Mouse (Mus musculus) right cerebral cortex, postnatal 10 days (tissue): Measurements from ENCODE around the gene Olfr523.
A peak's percentile ranks its signal among the peaks of the same experiment; 100 is the strongest.
"Not testable (repeated sequence)": the region's sequence is repeated elsewhere in the genome, so short reads cannot be mapped to it uniquely, and the experiment has no call there.

Experiments
- DNase-seq, 2 experiments: peaks; one replicate each; pipeline ENCODE4 v3.0.0; 2021; ENCODE audit warnings: low spot score in 2 of 2

Olfr523 gene

DNA sequence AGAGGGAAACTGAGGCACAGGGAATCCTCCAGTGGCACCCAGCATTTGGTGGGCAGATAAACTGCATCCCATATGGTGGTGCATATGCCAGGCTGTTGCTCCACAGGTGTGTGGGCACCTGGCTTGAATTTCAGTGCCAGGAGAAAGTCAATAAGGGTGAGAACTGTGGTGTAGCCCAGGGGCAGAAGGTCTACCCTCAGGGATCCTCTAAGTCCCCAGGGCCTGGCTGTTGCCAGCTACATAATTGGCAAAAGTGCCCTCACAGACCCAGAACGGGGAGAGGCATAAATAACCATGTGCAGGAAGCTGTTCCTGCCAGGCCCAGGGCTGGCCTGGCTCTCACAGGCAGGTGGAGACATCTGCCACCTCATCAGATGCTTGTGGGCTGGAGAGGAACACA lies at the start of gene Olfr523:
Gene Olfr523, plus strand, starts transcription at position 282 of the 400 bp plus-strand sequence.
- no peak for DNase-seq

DNA sequence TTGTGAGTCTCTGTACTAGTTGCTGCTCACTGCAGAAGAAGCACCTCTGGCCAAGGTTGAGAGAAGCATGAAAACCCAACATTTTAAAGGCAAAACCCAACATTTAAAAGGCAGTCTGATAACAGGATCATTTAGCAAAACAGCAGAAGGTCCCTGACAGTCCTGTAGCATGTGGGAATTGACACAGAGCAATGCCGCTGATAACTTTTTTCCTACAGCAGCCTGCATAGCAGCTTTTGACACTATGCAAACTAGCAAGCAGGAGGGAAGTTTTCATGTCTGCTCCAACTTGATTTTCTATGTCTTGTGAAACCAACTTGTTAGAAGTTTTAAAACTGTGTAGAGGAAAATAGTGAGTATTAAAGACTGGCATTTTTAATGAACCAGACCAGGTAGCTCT lies 48.6 kb upstream of the Olfr523 start:
- DNase-seq = no peak

DNA sequence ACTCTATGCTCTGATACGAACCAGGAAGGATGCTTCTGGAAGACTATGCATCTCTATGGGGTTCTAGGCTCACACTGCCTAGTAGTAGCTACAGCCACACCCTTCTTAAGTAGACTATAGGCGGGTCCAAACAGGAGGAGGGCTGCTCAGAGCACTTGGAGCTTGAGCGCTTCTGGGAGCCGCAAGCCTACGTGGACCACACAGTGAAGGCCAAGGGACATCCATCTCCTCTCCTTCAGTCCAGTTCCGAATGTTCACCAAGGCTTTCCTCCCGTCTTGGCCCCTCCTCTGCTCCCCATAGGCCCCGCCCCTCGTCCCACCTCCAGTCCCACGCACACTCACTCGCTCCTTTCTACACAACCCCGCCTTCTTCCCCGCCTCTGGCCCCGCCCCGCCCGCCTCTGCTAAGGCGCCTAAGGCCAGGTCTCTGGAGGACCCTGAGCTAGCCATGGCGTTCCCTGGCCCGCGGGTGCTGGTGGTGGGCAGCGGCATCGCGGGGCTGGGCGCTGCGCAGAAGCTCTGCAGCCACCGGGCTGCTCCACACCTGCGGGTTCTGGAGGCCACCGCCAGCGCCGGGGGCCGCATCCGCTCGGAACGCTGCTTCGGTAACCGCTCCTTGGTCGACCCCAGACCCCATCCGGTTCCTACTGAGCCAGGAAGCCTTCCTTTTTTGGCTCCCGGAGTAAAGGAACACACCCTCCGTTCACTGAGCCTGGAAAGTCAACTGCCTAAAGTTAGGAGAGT lies 47.6 kb upstream of the Olfr523 start:
- peak; percentile 93 to 94 for DNase-seq

DNA sequence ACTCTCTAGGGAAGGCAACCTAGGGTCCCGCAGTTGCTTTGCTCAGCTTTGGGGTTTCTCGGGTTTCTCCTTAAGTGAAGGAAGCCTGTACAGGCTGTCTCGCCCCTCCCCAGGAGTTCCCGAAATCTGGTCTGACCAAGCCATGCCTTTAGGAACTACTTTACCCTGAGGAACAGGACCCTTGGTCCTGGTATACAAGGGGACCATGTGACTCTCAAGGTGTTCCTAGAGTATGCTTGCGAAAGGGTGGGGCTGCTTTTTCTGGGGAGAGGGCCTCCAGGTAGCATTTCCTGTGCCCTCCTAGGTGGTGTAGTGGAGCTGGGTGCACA lies 47.0 kb upstream of the Olfr523 start:
- DNase-seq = no peak

DNA sequence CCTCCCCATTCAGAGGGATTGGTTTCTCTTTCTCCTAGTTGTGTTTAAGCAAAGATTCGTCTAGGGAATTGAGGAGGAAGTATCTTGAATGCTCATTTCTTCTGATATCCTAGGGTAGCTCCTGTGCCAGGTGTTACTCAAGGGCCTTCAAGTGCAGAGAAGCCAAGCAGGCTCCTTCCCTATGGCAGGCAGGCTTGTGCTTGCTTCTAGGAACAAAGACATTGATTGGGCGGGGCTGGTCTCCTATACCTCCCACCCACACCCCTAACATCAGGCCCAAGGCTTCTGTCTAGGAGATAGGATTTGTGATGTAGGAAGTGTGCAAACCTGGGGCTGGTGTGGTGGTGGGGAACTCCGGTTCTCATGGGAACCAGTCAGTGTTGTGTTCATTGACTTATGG lies 46.1 kb upstream of the Olfr523 start:
- no peak for DNase-seq

DNA sequence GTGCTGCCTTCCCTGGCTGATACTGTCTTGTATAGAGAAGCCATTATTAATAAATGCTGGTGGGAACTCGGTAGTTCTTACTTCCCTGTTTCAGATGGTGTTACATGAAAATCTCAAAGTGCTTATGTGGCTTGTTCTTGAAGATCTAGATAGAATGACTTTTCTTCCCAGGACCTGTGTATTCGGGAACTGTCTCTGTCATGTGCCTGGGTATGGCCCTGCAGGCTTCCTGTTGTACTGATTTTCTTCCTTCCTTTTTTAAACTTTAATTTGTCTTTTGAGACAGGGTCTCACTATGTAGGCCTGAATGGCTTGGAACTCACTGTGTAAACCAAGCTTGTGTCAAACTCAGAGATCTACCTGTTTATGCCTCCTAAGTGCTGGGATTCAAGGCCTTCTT lies 45.1 kb upstream of the Olfr523 start:
- DNase-seq = no peak

DNA sequence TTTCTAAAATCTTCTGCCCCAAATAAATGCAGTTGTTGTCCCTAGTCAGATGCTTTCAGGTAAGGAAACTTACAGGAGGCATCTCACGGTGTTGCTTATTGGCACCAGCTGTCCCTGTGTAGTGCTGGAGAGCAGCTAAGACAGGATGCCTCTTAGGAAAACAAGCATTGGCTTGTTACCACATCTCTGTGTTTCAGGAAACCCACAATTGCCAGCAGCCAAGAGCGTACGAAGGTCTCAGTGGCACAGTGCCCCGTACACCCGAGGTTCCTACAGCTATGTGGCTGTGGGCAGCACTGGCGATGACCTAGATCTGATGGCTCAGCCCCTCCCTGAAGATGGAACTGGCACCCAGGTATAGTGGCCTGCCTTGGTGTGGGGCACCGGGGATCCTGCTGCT lies 40.8 kb upstream of the Olfr523 start:
- not testable (repeated sequence) for DNase-seq

DNA sequence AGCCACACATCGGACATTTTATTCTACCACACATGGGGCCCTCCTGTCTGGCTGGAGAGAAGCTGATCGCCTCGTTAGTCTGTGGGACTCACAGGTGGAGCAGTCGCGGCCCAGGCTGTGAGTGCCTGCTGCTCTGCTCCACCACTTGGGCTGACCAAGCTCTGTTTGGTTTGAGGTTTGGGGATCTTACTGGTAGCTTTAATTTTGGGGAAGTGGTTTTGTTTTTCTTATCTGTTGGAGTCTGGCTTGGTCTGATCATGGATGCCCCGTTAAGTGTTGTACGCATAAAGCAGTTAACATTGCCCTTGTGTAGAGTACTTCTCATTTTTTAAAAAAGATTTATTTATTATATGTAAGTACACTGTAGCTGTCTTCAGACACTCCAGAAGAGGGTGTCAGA lies 39.0 kb upstream of the Olfr523 start:
- not testable (repeated sequence) for DNase-seq

DNA sequence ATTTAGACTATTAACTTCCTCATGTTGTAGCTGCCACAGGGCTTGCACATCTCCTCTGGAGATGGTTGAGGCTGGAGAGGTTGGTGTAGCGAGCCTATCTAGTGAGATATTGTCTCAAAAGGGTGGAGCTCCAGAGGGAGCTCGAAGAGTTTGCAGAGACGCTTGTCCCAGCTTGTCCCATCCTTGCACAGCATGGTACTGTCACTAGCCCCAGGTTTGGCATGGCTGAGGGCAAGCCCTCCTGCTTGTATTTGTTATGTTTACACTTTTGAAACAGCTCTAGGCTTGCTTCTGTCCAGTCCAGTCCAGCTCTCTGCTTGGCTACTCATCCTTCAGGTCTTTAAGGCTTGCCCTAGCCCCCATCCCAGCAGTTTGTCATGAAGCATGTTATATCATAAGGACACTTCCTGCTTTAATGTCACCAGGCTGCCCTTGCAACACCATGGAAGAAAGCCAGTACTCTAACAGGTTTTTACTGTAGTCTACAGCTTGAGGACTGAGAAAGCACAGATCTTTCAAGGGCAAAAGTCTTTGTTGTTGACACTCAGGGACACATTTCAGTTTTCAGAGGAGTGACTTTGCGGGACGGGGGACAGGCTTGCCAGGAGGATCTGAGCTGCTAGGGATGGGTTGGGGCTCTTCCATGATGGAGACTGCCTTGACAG lies 37.8 kb upstream of the Olfr523 start:
- no peak for DNase-seq

DNA sequence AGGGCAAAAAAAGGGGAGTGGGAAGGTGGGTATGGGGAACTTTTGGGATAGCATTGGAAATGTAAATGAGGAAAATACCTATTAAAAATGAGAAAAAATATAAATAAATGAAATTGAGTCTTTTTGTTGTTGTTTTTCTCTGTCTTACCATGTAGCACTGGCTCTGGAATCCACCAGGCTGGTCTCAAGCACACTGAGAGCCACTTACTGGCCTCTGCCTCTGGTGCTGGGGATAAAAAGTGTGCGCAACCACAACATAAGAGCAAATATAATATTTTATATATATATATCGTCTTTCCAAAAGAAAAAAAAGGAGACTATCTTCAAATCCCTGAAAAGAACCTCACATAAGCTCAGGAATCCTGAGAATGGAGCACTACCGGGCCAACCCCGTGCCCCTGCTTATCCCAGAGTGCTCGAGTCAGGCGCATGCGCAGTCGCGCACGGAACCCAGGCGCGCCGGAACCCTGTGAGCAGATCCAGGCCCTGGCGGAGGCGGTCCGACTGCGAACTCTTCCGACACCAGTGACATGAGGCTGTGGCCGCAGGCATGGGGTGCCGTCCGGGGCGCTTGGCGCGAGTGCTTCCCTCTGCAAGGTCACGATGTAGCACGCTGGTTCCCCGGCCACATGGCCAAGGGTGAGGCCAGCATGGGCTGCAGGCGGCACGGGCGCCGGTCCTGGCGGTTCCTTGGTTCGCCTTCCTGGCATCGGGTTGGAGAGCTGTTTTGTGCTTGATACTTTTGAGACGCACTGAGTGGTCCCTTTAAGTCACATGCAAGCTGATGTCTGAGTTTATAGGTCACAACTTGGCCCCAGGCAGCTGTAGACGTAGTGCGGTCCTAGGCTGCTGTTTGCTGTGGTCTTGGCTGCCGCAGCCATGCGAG lies 35.6 kb upstream of the Olfr523 start, which contains the start of gene Mtg1:
Gene Mtg1, plus strand, starts transcription at position 430 of the 886 bp plus-strand sequence.
- DNase-seq = peak; percentile 97 to 99

DNA sequence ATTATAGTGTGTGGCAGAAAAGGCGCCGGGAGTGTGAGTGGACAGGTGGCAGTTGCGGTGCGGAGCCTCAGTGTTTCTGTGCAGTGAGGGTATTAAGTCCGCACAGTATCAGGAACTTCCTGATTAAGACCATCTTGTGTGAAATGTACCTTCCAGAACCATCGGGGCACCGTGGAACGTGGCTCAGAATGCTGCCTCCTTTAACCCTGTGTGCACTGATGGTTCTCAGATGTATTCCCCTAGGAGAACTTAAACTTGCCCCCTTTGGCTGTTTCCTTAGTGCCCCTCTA lies 35.1 kb upstream of the Olfr523 start:
- no peak for DNase-seq

DNA sequence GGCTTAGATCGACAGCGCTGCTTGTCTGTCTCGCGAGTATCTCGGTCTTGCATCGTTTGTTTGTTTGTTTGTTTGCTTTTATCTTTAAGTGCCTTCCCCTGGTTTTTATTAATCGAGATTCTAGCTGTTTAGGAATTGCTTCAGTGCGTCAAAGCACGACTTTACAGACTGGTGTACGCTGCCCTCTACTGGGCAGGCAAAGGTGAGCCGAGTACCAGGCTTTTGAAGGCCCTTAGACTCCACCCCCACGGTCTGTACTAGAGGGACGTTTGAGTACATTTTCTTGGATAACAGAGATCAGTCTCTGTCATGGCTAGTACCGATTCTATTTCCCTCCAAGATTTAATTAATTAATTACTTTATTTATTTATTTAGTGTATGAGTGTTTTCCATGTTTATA lies 31.7 kb upstream of the Olfr523 start:
- peak in 1 of 2 experiments; percentile 72 for DNase-seq

DNA sequence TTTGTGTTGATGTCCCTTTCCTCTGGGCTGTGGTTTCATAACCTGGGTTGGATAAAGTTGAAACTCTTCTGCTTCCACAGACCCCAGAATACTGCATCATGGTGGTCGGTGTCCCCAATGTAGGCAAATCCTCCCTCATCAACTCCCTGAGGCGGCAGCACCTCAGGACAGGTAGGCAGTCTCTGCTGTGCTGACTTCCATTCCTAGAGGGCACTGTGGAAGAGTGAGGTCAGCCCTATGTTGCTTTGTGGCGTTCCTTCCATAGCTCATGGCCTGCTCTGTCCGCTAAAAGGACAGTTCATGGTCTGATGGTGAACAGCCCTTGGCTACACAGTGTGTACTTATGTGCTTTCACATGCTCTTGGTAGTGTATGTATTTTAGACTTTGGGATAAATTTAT lies 28.5 kb upstream of the Olfr523 start:
- DNase-seq = no peak

DNA sequence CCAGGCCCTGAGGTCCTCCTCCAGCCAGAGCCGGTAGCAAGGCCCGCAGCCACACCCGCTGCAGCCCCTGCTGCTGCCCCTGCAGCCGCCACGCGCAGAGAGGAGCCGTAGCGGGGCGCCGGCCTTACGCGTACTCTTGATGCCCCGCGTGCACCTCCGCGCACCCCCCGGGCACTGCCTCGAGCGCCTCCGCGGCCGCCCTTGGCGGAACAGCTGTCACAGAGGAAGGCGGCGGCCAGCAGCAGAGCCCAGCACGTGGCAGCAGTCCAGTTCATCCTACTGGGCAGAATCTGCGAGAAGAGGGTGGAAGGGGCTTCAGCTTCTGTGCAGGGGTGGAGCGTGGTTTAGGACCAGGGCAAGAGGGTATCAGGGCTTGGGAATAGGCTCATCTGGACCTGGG lies 19.6 kb upstream of the Olfr523 start:
- peak; percentile 75 to 77 for DNase-seq

DNA sequence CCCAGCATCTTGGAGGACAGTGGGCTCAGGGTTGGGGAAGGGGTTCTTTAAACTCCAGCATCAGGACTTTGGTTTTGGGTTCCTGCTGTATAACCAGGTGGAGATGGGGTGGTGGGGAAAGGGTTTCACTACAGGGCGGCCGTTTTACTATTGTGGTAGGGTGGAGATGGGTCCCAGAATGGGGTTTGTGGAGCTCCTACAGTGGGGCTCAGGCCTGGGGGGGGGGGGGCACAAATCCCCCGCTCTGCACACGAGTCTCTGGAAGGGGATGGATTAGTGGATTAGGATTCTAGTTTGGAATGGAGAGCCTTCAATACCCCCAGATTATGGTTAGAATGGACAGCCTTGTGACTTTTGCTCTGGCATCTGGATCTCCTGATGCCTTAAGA lies 19.2 kb upstream of the Olfr523 start:
- DNase-seq = no peak

DNA sequence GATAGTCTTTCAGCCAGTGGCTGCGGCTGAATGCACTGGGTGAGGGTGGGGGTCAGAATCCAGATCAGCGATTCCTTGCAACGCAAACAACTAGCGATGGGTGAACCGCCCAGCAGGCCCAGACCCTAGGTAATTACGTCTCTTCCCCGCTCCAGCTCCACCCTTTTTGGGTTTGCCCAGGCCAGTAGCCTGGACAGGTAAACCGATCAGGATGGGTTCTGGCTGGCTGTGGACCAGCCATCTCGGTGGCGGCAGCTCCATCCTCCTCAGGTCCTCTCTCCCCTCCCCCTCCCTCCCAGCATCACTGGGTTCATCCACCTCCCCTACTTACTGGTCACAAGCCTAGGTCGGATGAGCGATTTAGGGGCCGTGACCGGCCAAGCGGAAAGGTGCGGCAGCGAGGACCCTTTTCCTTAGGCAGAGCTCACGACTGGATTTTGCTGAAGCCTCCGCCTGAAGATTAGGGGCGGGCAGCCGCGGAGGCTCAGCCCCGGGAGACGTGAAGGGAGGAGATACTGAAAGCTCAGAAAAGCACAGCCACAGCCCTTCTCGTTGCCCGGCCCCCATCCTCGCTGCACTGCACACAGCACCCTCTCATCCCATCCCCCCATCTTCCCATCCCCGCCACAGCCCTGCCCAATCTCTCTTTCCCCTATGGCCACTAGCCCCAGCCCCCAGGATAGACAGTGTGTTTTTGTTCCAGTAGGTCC lies 18.6 kb upstream of the Olfr523 start, which contains the start of gene Sprn:
Gene Sprn, minus strand, starts transcription at position 660 of the 710 bp plus-strand sequence.
- peak; percentile 91 to 92 for DNase-seq

DNA sequence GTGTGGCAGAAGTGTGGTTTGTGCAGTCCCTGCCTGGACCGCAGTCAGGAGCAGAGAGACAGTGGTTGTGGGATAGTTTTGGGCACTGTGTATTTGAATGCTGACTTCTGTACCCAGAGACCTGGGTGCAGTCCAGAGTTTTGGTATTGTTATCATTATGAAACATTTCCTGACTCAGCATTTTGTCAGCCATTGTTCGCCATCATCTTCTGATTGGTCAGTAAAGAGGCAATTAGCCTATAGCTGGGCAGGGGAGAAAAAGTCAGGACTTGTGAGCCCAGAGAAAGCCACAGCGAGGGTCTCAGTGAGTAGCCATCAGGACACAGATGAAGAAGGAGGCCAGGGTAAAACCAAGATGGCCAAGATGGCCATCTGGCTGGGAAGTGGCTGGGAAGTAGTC lies 12.7 kb upstream of the Olfr523 start:
- no peak for DNase-seq

DNA sequence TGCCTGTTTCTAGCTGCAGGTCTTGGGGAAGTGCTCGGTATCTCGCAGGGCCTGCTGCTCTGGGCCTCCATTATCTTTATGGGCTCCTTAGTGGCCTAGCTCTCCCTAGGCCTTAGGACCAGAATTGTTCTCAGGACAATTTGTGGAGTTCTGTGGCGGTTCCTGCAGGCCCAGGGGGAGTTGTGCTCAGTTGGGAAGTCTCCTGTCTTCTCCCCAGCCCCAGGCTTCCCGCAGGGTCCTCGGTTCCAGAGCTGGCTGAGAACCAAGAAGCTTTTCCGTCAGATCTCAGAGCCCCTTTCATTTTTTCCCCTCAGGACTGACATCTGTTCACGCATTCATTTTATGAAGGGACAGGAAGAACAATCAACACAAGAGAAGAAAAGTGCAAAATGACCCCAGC lies 8.4 kb upstream of the Olfr523 start, which contains the start of gene Olfr522:
Gene Olfr522, minus strand, starts transcription at position 101 of the 400 bp plus-strand sequence.
- DNase-seq = no peak

DNA sequence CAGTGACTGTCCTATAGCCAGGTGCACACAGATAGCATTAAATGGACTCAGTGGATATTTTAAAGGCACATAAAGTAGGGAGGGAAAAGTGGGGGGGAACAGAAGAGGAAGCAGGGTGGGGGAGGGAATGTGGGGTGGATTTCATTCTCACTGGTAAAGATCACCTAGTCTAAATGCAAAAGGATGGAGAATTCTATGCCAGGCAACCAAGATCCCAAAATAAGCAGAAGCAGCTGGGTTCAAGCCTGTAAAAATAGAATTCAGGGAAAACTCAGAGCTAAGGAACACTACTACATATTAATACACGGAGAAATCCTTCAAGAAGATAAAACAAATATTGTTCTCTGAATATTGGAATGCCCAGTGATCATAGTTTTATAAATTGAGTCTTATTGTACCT lies 5.1 kb upstream of the Olfr523 start:
- no peak for DNase-seq

DNA sequence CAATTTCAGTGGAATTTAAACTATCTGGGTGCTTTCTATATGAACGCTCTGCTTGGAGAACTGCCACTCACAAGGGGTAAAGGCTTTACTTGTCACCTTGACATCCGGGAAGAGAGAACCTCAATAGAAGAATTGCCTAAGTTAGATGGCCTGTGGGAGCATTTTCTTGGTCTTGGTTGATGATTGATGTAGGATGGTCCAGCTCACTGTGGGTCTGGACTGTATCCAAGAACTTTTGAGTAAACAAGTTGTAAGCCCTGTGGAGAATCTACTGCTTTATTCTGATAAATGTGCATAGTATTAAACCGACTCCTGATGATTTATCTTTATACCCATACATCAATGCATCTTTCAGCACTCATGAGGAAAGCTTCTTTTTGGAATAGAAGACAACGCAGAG lies 3.6 kb upstream of the Olfr523 start:
- no peak for DNase-seq

DNA sequence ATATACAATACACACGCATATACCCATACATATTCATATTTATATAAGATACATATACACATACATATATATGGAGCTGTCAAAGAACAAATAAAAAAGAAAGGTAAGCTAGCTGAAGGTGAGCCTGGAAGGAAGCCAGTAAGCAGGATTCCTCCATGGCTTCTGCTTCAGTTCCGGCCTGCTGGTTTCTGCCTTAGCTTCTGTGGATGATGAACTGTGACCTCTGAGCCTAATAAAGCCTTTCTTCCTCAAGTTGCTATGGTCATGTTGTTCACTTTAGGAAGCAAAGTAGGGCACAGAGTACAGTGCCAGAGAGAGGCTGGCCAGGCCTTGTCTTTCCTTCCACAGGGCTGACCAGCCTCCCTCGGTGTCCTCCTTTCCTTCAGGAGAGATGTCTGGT lies 2.2 kb upstream of the Olfr523 start:
- DNase-seq = no peak

DNA sequence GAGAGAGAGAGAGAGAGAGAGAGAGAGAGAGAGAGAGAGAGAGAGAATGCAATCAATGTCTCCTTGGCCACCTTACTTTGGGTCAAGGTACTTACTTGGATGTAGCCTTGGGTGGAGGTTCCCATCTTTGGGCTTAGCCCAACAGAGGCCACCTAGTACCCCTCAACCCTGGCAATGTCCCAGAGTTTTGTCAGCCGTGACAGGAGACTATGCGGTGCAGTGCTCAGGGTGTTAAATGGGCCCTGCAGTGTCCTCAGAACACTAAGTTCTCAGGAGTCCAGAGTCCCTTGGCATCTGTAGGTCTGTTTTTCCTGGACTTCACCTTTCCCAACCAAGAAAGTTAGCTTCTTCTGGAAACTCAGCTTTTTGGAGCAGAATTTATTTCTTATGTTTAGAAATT lies 6.2 kb downstream of the Olfr523 start:
- no peak for DNase-seq
